ENCODE assay signal across 27 mouse cellular contexts in the genomic region with DNA sequence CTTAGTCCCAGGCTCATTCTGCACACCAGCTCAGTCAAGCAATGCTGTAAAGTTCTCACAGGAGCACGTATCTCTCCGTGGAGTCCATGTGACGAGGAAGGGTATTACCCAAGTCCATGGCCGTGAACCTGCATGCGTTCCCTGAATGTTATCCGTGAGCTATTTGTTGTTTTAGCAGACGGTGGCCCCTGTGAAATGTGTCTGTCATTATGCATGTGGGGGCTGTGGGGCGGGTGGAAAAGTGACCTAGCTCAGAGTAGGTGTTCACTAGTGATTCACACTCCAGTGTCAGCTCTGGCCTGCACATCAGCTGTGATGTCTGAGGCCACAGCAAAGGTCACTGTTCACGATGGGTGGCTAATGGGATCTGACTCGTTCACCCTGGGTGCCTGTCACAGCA. TPM values are rescaled to one million over a fixed set of nuclear protein-coding genes. Genes with fewer than 3 reads are reported as not detected.
A peak's percentile ranks its signal among the peaks of the same experiment; 100 is the strongest.
DNase-seq lines count a peak whose midpoint lies in the region; ATAC-seq lines count a peak whose summit lies in the region.
"Had no signal": no experiment of that assay in that cellular context is flagged by ENCODE, and none has a peak within 500 bp of the region (broad histone marks: within the 10 kb centered on the region; RNA-seq: fewer than 3 reads in every experiment).

No protein-coding gene starts in this region.

- no peaks in the 10 kb centered on the region for H3K9me3 ChIP-seq in kidney, embryonic 15.5 days (replicated peaks)
- H3K9me3 ChIP-seq: embryonic facial prominence, embryonic 13.5 days; heart, embryonic 13.5 days had no signal

- peak; percentile 23 to 74 for DNase-seq in adrenal gland, adult (ENCODE audit: inconsistent age in 2 of 2, low spot score in 1 of 2)
- no peak for DNase-seq in adrenal gland, postnatal 4 days (ENCODE audit: low spot score in 2 of 2)
- peak; percentile 41 for DNase-seq in adrenal gland, postnatal 14 days
- DNase-seq in adrenal gland, adult 18-20 months (ENCODE audit: low spot score in 2 of 2), result no peak
- no peak for DNase-seq in kidney, postnatal 14 days
- DNase-seq: cerebellum, adult 11 months; cerebellum, adult 2 months; cerebellum, adult 9-11 months; cerebellum, postnatal 25 days; forebrain, postnatal 0 days; gastrocnemius, adult 2 months; gastrocnemius, postnatal 14 days; heart, adult 11 months; heart, postnatal 14 days; heart, postnatal 4 days; kidney, adult 18-20 months had no signal

- no peak overlapping the region for H3K27ac ChIP-seq in kidney, embryonic 15.5 days
- H3K27ac ChIP-seq: embryonic facial prominence, embryonic 13.5 days; gastrocnemius, adult 2 months; heart, embryonic 13.5 days; hindbrain, embryonic 14.5 days; hindbrain, postnatal 0 days had no signal

- H3K4me2 ChIP-seq in kidney, embryonic 15.5 days, result no peak overlapping the region
- H3K4me2 ChIP-seq: embryonic facial prominence, embryonic 13.5 days; heart, embryonic 13.5 days; hindbrain, embryonic 14.5 days had no signal

- WGBS in kidney, embryonic 15.5 days, result 44% methylated on average over 10 of the region's 10 CpGs

- H3K4me3 ChIP-seq in kidney, embryonic 15.5 days (replicated peaks), result no peak overlapping the region
- H3K4me3 ChIP-seq: embryonic facial prominence, embryonic 13.5 days; erythroblast, embryonic 14.5 days; gastrocnemius, adult 2 months; heart, embryonic 13.5 days had no signal

- H3K4me1 ChIP-seq in kidney, embryonic 15.5 days, result peaks cover 19% of the 10 kb centered on the region

- no peak overlapping the region for H3K9ac ChIP-seq in kidney, embryonic 15.5 days
- H3K9ac ChIP-seq: embryonic facial prominence, embryonic 13.5 days; forebrain, postnatal 0 days; heart, embryonic 13.5 days; hindbrain, embryonic 14.5 days had no signal

- H3K27me3 ChIP-seq in kidney, embryonic 15.5 days, result no peaks in the 10 kb centered on the region
- H3K27me3 ChIP-seq: embryonic facial prominence, embryonic 13.5 days; heart, embryonic 13.5 days had no signal

- 0 out of 2 replicates have a peak, but pooled peaks have one; percentile 25 for ATAC-seq in kidney, embryonic 15.5 days (replicated peaks; ENCODE audit: low FRiP score)
- ATAC-seq: activated CD4-positive, CD25-positive, alpha-beta regulatory T cell, adult 4 months; forebrain, embryonic 14.5 days; forebrain, postnatal 0 days; hindbrain, postnatal 0 days; inflammation-experienced regulatory T-cells, adult 6 months; intestine, embryonic 16.5 days had no signal

- no peaks in the 10 kb centered on the region for H3K36me3 ChIP-seq in kidney, embryonic 15.5 days
- H3K36me3 ChIP-seq: embryonic facial prominence, embryonic 13.5 days; heart, embryonic 13.5 days had no signal

RNA-seq across cellular contexts. Expression of gene Zfp385c, which starts 32.4 kb away (rescaled TPM):
- total RNA-seq in adrenal gland, postnatal 4 days (2021), result under 1 TPM; 0.59 to 0.64 TPM
- 0.19 TPM in 1 of 2 replicates, not detected in the other for total RNA-seq in adrenal gland, postnatal 14 days (2021)
- total RNA-seq in adrenal gland, adult 18-20 months (2021), result under 1 TPM; 0.10 to 0.16 TPM
- 0.27 and 0.40 TPM in 2 replicates for polyA plus RNA-seq in kidney, embryonic 15.5 days (2015; fragmentation: Nextera tagmentation; extraction: Ambion mirVana)
- total RNA-seq: common myeloid progenitor, adult 5-6 weeks had no signal
- polyA plus RNA-seq: erythroblast, embryonic 14.5 days; forebrain, embryonic 14.5 days; inflammation-experienced regulatory T-cells, adult 6 months had no signal

RNA-seq across cellular contexts. Expression of gene Dnajc7, which starts 39.8 kb away (rescaled TPM):
- total RNA-seq in adrenal gland, postnatal 4 days (2021), result 100 to 1,000 TPM; 296 to 306 TPM
- total RNA-seq in adrenal gland, postnatal 14 days (2021), result 217 and 264 TPM in 2 replicates
- total RNA-seq in adrenal gland, adult 18-20 months (2021), result 100 to 1,000 TPM; 210 to 238 TPM
- 238 and 241 TPM in 2 replicates for polyA plus RNA-seq in kidney, embryonic 15.5 days (2015; fragmentation: Nextera tagmentation; extraction: Ambion mirVana)

RNA-seq across cellular contexts. Expression of gene Nkiras2, which starts 40.8 kb away (rescaled TPM):
- total RNA-seq in adrenal gland, postnatal 4 days (2021), result 10 to 100 TPM; 49.5 to 50.0 TPM
- 41.1 and 44.4 TPM in 2 replicates for total RNA-seq in adrenal gland, postnatal 14 days (2021)
- 10 to 100 TPM; 31.2 to 31.8 TPM for total RNA-seq in adrenal gland, adult 18-20 months (2021)
- polyA plus RNA-seq in kidney, embryonic 15.5 days (2015; fragmentation: Nextera tagmentation; extraction: Ambion mirVana), result 59.7 and 63.5 TPM in 2 replicates

RNA-seq across cellular contexts. Expression of gene Dhx58, which starts 44.3 kb away (rescaled TPM):
- 10 to 100 TPM; 12.6 to 14.2 TPM for total RNA-seq in adrenal gland, postnatal 4 days (2021)
- 15.8 and 16.2 TPM in 2 replicates for total RNA-seq in adrenal gland, postnatal 14 days (2021)
- 10 to 100 TPM; 33.1 to 33.4 TPM for total RNA-seq in adrenal gland, adult 18-20 months (2021)
- polyA plus RNA-seq in kidney, embryonic 15.5 days (2015; fragmentation: Nextera tagmentation; extraction: Ambion mirVana), result 2.8 and 3.6 TPM in 2 replicates

RNA-seq across cellular contexts. Expression of gene Kat2a, which starts 52.5 kb away (rescaled TPM):
- total RNA-seq in adrenal gland, postnatal 4 days (2021), result 10 to 100 TPM; 54.4 to 56.9 TPM
- 39.9 and 44.6 TPM in 2 replicates for total RNA-seq in adrenal gland, postnatal 14 days (2021)
- 10 to 100 TPM; 32.0 to 43.8 TPM for total RNA-seq in adrenal gland, adult 18-20 months (2021)
- polyA plus RNA-seq in kidney, embryonic 15.5 days (2015; fragmentation: Nextera tagmentation; extraction: Ambion mirVana), result 60.9 and 68.1 TPM in 2 replicates

Comparison
In these comparisons a context has a peak if more than half of its experiments do, and no peak if none do; other contexts are left out.
1. DNase-seq: peak in adrenal gland, adult (2 of 2) and adrenal gland, postnatal 14 days (single experiment); none in adrenal gland, postnatal 4 days (0 of 2), adrenal gland, adult 18-20 months (0 of 2) and kidney, postnatal 14 days (single experiment).